Mouse (Mus musculus) stomach, postnatal 0 days (tissue): ENCODE measurements at regions not wholly inside any gene's neighbourhood (a gene's known extent, or its start where the extent isn't known, plus 50 kb on each side); places are given as distances from the start of the nearest gene placed in this dataset.

Source experiments
- ATAC-seq: fragments of 200-750 bp; cut with Nextera tagmentation; 2 replicates; pipeline ENCODE4 v1.8.0; 2017; ENCODE audit not compliant: low FRiP score, low TSS enrichment
- DNase-seq: peaks from one replicate; pipeline ENCODE4 v3.0.0-alpha.2; 2016; ENCODE audit warnings: low spot score
- H3K27ac ChIP-seq: fragments of 300-500 bp; sonication (generic); replicated peaks from 2 replicates; pipeline ENCODE4 v1.5.1; 2014; ENCODE audit warnings: mild to moderate bottlenecking, control low read depth
- H3K27me3 ChIP-seq: fragments of 300-500 bp; sonication (generic); 2 replicates; pipeline ENCODE4 v1.6.1; 2014; ENCODE audit warnings: low read length; ENCODE audit not compliant: control insufficient read depth, insufficient read depth
- H3K36me3 ChIP-seq: fragments of 300-500 bp; sonication (generic); 2 replicates; pipeline ENCODE4 v1.6.1; 2014; ENCODE audit warnings: low read length, mixed read lengths; ENCODE audit not compliant: control insufficient read depth, insufficient read depth
- H3K4me1 ChIP-seq: fragments of 300-500 bp; sonication (generic); replicated peaks from 2 replicates; pipeline ENCODE4 v1.6.1; 2014; ENCODE audit warnings: antibody characterized with exemption; ENCODE audit not compliant: control insufficient read depth, insufficient read depth
- H3K4me2 ChIP-seq: fragments of 300-500 bp; sonication (generic); replicated peaks from 2 replicates; pipeline ENCODE4 v1.6.1; 2014; ENCODE audit warnings: low read depth, mild to moderate bottlenecking, control low read depth, moderate library complexity
- H3K4me3 ChIP-seq: fragments of 300-500 bp; sonication (generic); 2 replicates; pipeline ENCODE4 v1.5.1; 2014; ENCODE audit warnings: low read depth, low read length, control low read depth
- H3K9ac ChIP-seq: fragments of 300-500 bp; sonication (generic); 2 replicates; pipeline ENCODE4 v1.6.1; 2014; ENCODE audit warnings: mild to moderate bottlenecking, low read length, control low read depth, mixed read lengths
- H3K9me3 ChIP-seq: fragments of 300-500 bp; sonication (generic); 2 replicates; pipeline ENCODE4 v1.6.1; 2016; ENCODE audit warnings: low read length; ENCODE audit not compliant: control insufficient read depth
- CTCF ChIP-seq: IDR thresholded peaks from 2 replicates; pipeline ENCODE4 v1.5.1; 2016; ENCODE audit warnings: antibody characterized with exemption, low read depth, mild to moderate bottlenecking, moderate library complexity
- EP300 ChIP-seq: optimal IDR thresholded peaks from 2 replicates; pipeline ENCODE3; 2016; ENCODE audit warnings: antibody characterized with exemption
- WGBS: fragments of 180-500 bp; shearing (Covaris S2); extraction: QIAGEN DNeasy Blood & Tissue Kit; methylation state at CpG from one replicate; pipeline ENCODE4 v1.1.7; 2014; 5-methylcytosine and 5-hydroxymethylcytosine counted together

GRCm38 (mm10) chr17:85816056-85816455, 128.0 kb upstream of the Six2 start:
- 79% methylated on average over 8 of the region's 8 CpGs for WGBS
- Histone ChIP-seq H3K4me1 (no peaks in the 10 kb centered on the region), H3K27ac (no peak overlapping the region), H3K27me3 (no peaks in the 10 kb centered on the region), H3K4me3 (no peak overlapping the region), H3K36me3 (no peaks in the 10 kb centered on the region), H3K9me3 (no peaks in the 10 kb centered on the region), H3K4me2 (no peak overlapping the region), H3K9ac (no peak overlapping the region)
- TF ChIP-seq EP300 (no peak), CTCF (no peak)
- ATAC-seq, result no peak
- no peak for DNase-seq

GRCm38 (mm10) chr17:85808580-85808979, 120.5 kb upstream of the Six2 start:
- H3K4me1 ChIP-seq, result no peaks in the 10 kb centered on the region
- no peak for DNase-seq

GRCm38 (mm10) chr17:85805726-85806359, 117.8 kb upstream of the Six2 start:
- no peak for ATAC-seq
- H3K36me3 ChIP-seq, result no peaks in the 10 kb centered on the region
- H3K9me3 ChIP-seq, result no peaks in the 10 kb centered on the region
- no peak overlapping the region for H3K4me2 ChIP-seq
- no peaks in the 10 kb centered on the region for H3K4me1 ChIP-seq
- H3K27me3 ChIP-seq, result no peaks in the 10 kb centered on the region
- no peak overlapping the region for H3K9ac ChIP-seq
- H3K4me3 ChIP-seq, result no peak overlapping the region
- DNase-seq, result no peak
- 64% methylated on average over 13 of the region's 13 CpGs for WGBS
- no peak overlapping the region for H3K27ac ChIP-seq
- TF ChIP-seq EP300 (no peak), CTCF (no peak)

More at GRCm38 (mm10) chr17:85808580-85808979, 120.5 kb upstream of the Six2 start:
- H3K36me3 ChIP-seq, result no peaks in the 10 kb centered on the region
- 80% methylated on average over 5 of the region's 5 CpGs for WGBS
- no peak overlapping the region for H3K27ac ChIP-seq
- H3K27me3 ChIP-seq, result no peaks in the 10 kb centered on the region
- no peaks in the 10 kb centered on the region for H3K9me3 ChIP-seq
- H3K4me2 ChIP-seq, result no peak overlapping the region
- TF ChIP-seq EP300, result no peak
- no peak for TF ChIP-seq CTCF
- no peak overlapping the region for H3K9ac ChIP-seq
- H3K4me3 ChIP-seq, result no peak overlapping the region
- no peak for ATAC-seq

- Histone ChIP-seq H3K4me1 (no peaks in the 10 kb centered on the region), H3K9ac (no peak overlapping the region), H3K36me3 (no peaks in the 10 kb centered on the region), H3K4me3 (no peak overlapping the region), H3K9me3 (no peaks in the 10 kb centered on the region), H3K27me3 (no peaks in the 10 kb centered on the region), H3K27ac (no peak overlapping the region), H3K4me2 (no peak overlapping the region)
- TF ChIP-seq EP300 (no peak), CTCF (no peak)
- 51% methylated on average over 4 of the region's 4 CpGs for WGBS
- DNase-seq (no peak), ATAC-seq (no peak)
Measured at GRCm38 (mm10) chr17:85804631-85805030, 116.6 kb upstream of the Six2 start.

GRCm38 (mm10) chr17:85801734-85802133, 113.7 kb upstream of the Six2 start:
- Histone ChIP-seq H3K27me3 (no peaks in the 10 kb centered on the region), H3K4me2 (0 out of 2 replicates have a peak overlapping the region, but pooled peaks have one; percentile 78), H3K27ac (no peak overlapping the region), H3K4me1 (no peaks in the 10 kb centered on the region), H3K9me3 (no peaks in the 10 kb centered on the region), H3K9ac (no peak overlapping the region), H3K4me3 (no peak overlapping the region), H3K36me3 (no peaks in the 10 kb centered on the region)
- 79% methylated on average over 8 of the region's 8 CpGs for whole genome bisulfite sequencing
- ATAC-seq (no peak), DNase-seq (no peak)
- TF ChIP-seq CTCF (no peak), EP300 (no peak)

GRCm38 (mm10) chr17:85801079-85801605, 113.1 kb upstream of the Six2 start:
- TF ChIP-seq CTCF (no peak), EP300 (no peak)
- Histone ChIP-seq H3K9me3 (no peaks in the 10 kb centered on the region), H3K4me2 (peak overlapping the region; percentile 78; the same call in 1 of the 2 replicates), H3K4me3 (peak overlapping the region; percentile 48; the same call in 1 of the 2 replicates), H3K27ac (no peak overlapping the region), H3K4me1 (no peaks in the 10 kb centered on the region), H3K27me3 (no peaks in the 10 kb centered on the region), H3K36me3 (no peaks in the 10 kb centered on the region), H3K9ac (no peak overlapping the region)
- ATAC-seq, result 0 out of 2 replicates have a peak, but pooled peaks have one; percentile 6
- WGBS, result 47% methylated on average over 14 of the region's 14 CpGs
- no peak for DNase-seq
